Mouse (Mus musculus) retina, postnatal 1 day (tissue): ENCODE measurements at regions not wholly inside any gene's neighbourhood (a gene's known extent, or its start where the extent isn't known, plus 50 kb on each side); places are given as distances from the start of the nearest gene placed in this dataset.
"Not testable (repeated sequence)": the region's sequence is repeated elsewhere in the genome, so short reads cannot be mapped to it uniquely, and the experiment has no call there.

Experiments used
- DNase-seq: peaks from one replicate; pipeline ENCODE4 v3.0.0-alpha.2; 2012

GRCm38 (mm10) chr13:4858341-4858740 is 249.4 kb upstream of the Akr1e1 start:
- no peak for DNase-seq

- DNase-seq: not testable (repeated sequence)
These were observed 230.5 kb upstream of the Akr1e1 start for GRCm38 (mm10) chr13:4839481-4839880.

- DNase-seq: no peak
These were observed 217.8 kb upstream of the Akr1e1 start for GRCm38 (mm10) chr13:4826756-4827155.

- DNase-seq: not testable (repeated sequence)
These were observed 216.8 kb upstream of the Akr1e1 start for GRCm38 (mm10) chr13:4825749-4826148.

GRCm38 (mm10) chr13:4806876-4807275 is 197.9 kb upstream of the Akr1e1 start:
- DNase-seq: no peak

- no peak for DNase-seq
These were observed 191.7 kb upstream of the Akr1e1 start for GRCm38 (mm10) chr13:4800666-4801065.

- DNase-seq: no peak
These were observed 182.2 kb upstream of the Akr1e1 start for GRCm38 (mm10) chr13:4791139-4791538.

- DNase-seq: no peak
These were observed 181.4 kb upstream of the Akr1e1 start for GRCm38 (mm10) chr13:4790414-4790813.

GRCm38 (mm10) chr13:4783290-4783689 is 174.3 kb upstream of the Akr1e1 start:
- DNase-seq: no peak

GRCm38 (mm10) chr13:4778264-4778823 is 169.4 kb upstream of the Akr1e1 start:
- not testable (repeated sequence) for DNase-seq

- DNase-seq: peak; percentile 46
These were observed 167.9 kb upstream of the Akr1e1 start for GRCm38 (mm10) chr13:4776855-4777254.

GRCm38 (mm10) chr13:4772324-4772723 is 163.3 kb upstream of the Akr1e1 start:
- DNase-seq: no peak

- peak; percentile 84 for DNase-seq
These were observed 162.4 kb upstream of the Akr1e1 start for GRCm38 (mm10) chr13:4771120-4772075.

GRCm38 (mm10) chr13:4759965-4760364 is 151.0 kb upstream of the Akr1e1 start:
- DNase-seq: no peak

- no peak for DNase-seq
These were observed 147.6 kb upstream of the Akr1e1 start for GRCm38 (mm10) chr13:4756529-4756928.

- peak; percentile 2 for DNase-seq
These were observed 134.0 kb upstream of the Akr1e1 start for GRCm38 (mm10) chr13:4742930-4743329.

- not testable (repeated sequence) for DNase-seq
These were observed 107.3 kb upstream of the Akr1e1 start for GRCm38 (mm10) chr13:4716299-4716698.

GRCm38 (mm10) chr13:4714724-4715123 is 105.8 kb upstream of the Akr1e1 start:
- DNase-seq: no peak

GRCm38 (mm10) chr13:4712698-4713097 is 103.7 kb upstream of the Akr1e1 start:
- no peak for DNase-seq

GRCm38 (mm10) chr13:4699591-4699990 is 90.6 kb upstream of the Akr1e1 start:
- not testable (repeated sequence) for DNase-seq

GRCm38 (mm10) chr13:4666375-4667140 is 57.6 kb upstream of the Akr1e1 start:
- peak; percentile 63 for DNase-seq

GRCm38 (mm10) chr13:4663390-4663789 is 54.4 kb upstream of the Akr1e1 start:
- no peak for DNase-seq
